Mouse (Mus musculus) cortical plate, adult 2 months (tissue): Measurements from ENCODE around the gene Npy4r.

Source experiments
- CTCF ChIP-seq: fragments of 200-500 bp; IDR thresholded peaks from 2 replicates; pipeline ENCODE4 v1.5.1; 2011; ENCODE audit warnings: mild to moderate bottlenecking, control low read depth, low read length; ENCODE audit not compliant: insufficient read depth; ENCODE audit errors: extremely low read depth
- POLR2A ChIP-seq: fragments of 200-500 bp; IDR thresholded peaks from 2 replicates; pipeline ENCODE4 v1.6.1; 2011; ENCODE audit warnings: mild to moderate bottlenecking, low read length, control low read depth; ENCODE audit not compliant: insufficient read depth; ENCODE audit errors: extremely low read depth

DNA sequence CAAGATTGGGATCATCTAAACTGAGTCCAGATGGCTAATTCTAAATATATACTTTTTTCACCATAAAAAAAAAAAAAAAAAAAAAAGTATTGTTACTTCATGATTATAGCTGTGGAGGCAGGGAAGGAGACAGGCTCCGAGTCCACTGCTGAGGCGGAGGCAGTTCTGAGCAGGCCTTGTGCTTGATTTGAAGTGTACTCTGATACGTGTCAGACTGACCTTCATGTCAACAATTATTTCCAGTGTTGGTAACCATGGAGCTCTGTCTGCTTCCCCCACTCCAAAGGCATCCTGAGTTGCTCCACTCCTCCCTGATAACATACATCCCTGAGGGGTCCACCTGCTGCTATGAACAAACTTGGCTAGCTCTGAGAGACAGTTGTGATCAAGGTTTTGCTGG is 18.8 kb upstream of the Npy4r start:
- TF ChIP-seq CTCF (no peak), POLR2A (no peak)
